Mouse (Mus musculus) hindbrain, embryonic 13.5 days (tissue): Measurements from ENCODE around the gene Glmn. TPM values are rescaled to one million over a fixed set of nuclear protein-coding genes. Genes with fewer than 3 reads are reported as not detected.

Experiments used
- ATAC-seq: fragments of 200-750 bp; cut with Nextera tagmentation; 2 replicates; pipeline ENCODE4 v1.8.0; 2017; ENCODE audit warnings: moderate TSS enrichment; ENCODE audit not compliant: low FRiP score
- H3K27ac ChIP-seq: fragments of 300-500 bp; sonication (generic); 2 replicates; pipeline ENCODE4 v1.5.1; 2015; ENCODE audit warnings: inconsistent platforms, mild to moderate bottlenecking, moderate library complexity
- H3K27me3 ChIP-seq: fragments of 300-500 bp; sonication (generic); 2 replicates; pipeline ENCODE4 v1.6.1; 2015; ENCODE audit warnings: mild to moderate bottlenecking, inconsistent platforms
- H3K36me3 ChIP-seq: fragments of 300-500 bp; sonication (generic); 2 replicates; pipeline ENCODE4 v1.6.1; 2015; ENCODE audit warnings: mild to moderate bottlenecking, inconsistent platforms
- H3K4me1 ChIP-seq: fragments of 300-500 bp; sonication (generic); replicated peaks from 2 replicates; pipeline ENCODE4 v1.6.1; 2015; ENCODE audit warnings: inconsistent platforms
- H3K4me2 ChIP-seq: fragments of 300-500 bp; sonication (generic); 2 replicates; pipeline ENCODE4 v1.6.1; 2015; ENCODE audit warnings: inconsistent platforms, mild to moderate bottlenecking, moderate library complexity
- H3K4me3 ChIP-seq: fragments of 300-500 bp; sonication (generic); 2 replicates; pipeline ENCODE4 v1.5.1; 2015; ENCODE audit warnings: mild to moderate bottlenecking, inconsistent platforms
- H3K9ac ChIP-seq: fragments of 300-500 bp; sonication (generic); 2 replicates; pipeline ENCODE4 v1.6.1; 2015; ENCODE audit warnings: mild to moderate bottlenecking, inconsistent platforms
- H3K9me3 ChIP-seq: fragments of 300-500 bp; sonication (generic); 2 replicates; pipeline ENCODE4 v1.6.1; 2016; ENCODE audit warnings: inconsistent platforms
- WGBS: fragments of 180-500 bp; shearing (Covaris S2); methylation state at CpG from one replicate; pipeline ENCODE4 v1.1.7; 2015; 5-methylcytosine and 5-hydroxymethylcytosine counted together
- polyA plus RNA-seq: library from polyadenylated mRNA; unstranded; fragments of >200 nt; fragmentation: Nextera tagmentation; extraction: Ambion mirVana; gene quantifications from 2 replicates; pipeline ENCODE4 v1.2.1, GENCODE M21; 2015

The Glmn gene
- polyA plus RNA-seq, 1 experiment from 2014 or later, result 39.0 TPM

DNA sequence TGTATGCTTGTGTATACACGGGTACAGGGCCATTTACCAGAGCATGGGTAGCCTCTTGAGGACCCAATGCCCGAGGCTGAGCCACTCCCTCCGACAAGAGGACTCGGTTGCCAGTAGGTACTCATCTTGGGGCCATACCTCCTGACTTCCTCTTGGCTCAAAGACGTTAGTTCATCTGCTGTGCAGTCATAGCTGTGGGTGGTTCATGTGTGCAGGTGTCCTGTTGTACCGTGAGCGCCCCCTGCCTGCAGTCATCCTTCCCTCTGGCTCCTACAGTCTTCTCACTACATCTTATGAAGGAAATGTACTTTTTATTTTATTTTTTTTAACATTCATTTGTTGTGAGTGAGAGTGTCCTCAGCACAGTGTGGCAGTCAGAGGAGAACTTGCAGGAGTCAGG lies 84.1 kb downstream of the Glmn start:
- ATAC-seq, result no peak
- peaks cover 9% of the 10 kb centered on the region for H3K36me3 ChIP-seq
- 0 out of 2 replicates have a peak, but pooled peaks cover 1% of the 10 kb centered on the region for H3K4me1 ChIP-seq
- no peak overlapping the region for H3K4me3 ChIP-seq
- 55% methylated on average over 7 of the region's 7 CpGs for WGBS
- no peaks in the 10 kb centered on the region for H3K9me3 ChIP-seq
- H3K9ac ChIP-seq, result no peak overlapping the region
- no peak overlapping the region for H3K4me2 ChIP-seq
- H3K27me3 ChIP-seq, result no peaks in the 10 kb centered on the region
- H3K27ac ChIP-seq, result no peak overlapping the region

DNA sequence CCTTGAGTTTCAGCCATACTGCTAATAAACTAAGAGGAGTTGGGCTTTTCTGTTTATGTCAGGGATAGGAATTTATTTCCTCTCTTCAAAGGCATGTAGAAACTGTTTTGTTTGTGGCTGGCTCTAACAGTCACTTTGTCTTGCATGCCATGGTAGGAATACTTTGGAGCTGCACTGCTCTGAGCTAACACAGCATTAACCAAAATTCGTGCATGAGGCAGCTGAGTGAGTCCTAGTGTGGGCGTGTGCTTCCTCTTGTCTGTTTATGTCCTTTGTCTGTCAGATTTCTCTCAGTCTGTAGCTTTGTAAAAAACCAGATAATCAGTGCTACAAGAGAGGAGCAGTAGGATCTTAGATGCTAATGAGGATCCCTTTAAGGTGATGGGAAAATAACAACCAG lies 86.4 kb downstream of the Glmn start:
- Histone ChIP-seq H3K4me3 (no peak overlapping the region), H3K27me3 (no peaks in the 10 kb centered on the region), H3K4me1 (no peaks in the 10 kb centered on the region), H3K36me3 (peaks cover 28% of the 10 kb centered on the region), H3K9ac (no peak overlapping the region), H3K9me3 (no peaks in the 10 kb centered on the region), H3K27ac (no peak overlapping the region), H3K4me2 (no peak overlapping the region)
- ATAC-seq, result no peak
- whole genome bisulfite sequencing, result 51% methylated on average over 2 of the region's 2 CpGs

DNA sequence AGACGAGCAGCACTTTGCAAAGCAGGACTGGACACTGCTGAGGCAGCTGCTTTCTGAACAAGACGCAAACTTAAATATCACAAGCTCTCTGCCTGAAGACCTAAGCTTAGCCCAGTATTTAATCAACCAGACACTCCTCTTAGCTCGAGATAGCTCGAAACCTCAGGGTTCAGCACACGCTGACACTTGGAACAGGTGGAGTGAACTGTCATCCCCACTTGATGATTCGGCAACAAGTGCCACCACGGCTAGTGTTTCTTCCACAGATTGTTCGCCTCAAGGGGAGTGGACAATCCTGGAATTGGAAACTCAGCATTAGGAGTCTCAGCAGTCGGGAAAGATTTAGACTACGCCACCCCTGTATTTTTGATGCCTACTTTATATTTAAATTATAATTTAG lies 87.2 kb downstream of the Glmn start:
- ATAC-seq, result no peak
- Histone ChIP-seq H3K9ac (no peak overlapping the region), H3K27me3 (no peaks in the 10 kb centered on the region), H3K4me2 (no peak overlapping the region), H3K4me1 (no peaks in the 10 kb centered on the region), H3K9me3 (no peaks in the 10 kb centered on the region), H3K4me3 (no peak overlapping the region), H3K27ac (no peak overlapping the region), H3K36me3 (peaks cover 35% of the 10 kb centered on the region)
- WGBS, result 94% methylated on average over 10 of the region's 10 CpGs

DNA sequence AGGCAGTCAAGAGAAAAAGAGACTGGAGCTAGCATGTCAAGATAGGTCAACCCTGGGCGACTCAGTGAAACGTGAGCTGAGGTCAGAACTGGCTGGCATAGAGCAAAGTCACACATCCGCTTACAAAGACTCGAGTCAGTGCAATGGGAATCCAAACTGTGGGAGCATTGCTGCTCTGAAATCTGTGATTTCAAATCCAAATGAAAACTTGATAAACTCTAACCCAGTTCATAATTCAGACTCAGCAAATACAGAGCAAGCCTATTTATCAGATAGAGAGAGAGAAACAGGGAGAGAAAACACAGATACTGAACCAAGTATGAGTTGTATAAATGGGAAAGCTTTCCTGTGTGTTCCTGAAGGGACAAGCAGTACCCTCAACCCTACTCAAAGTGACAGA lies 90.4 kb downstream of the Glmn start, which contains the start of gene Gm42669:
Gene Gm42669 (plus strand): TSS at position 301 of the 400 bp plus-strand sequence.
- ATAC-seq, result no peak
- 84% methylated on average over 4 of the region's 4 CpGs for WGBS
- Histone ChIP-seq H3K36me3 (peaks cover 55% of the 10 kb centered on the region), H3K9me3 (no peaks in the 10 kb centered on the region), H3K27ac (no peak within 1 kb of the TSS), H3K27me3 (no peaks in the 10 kb centered on the region), H3K4me2 (no peak within 1 kb of the TSS), H3K4me3 (no peak within 1 kb of the TSS), H3K9ac (no peak within 1 kb of the TSS), H3K4me1 (no peaks in the 10 kb centered on the region)

DNA sequence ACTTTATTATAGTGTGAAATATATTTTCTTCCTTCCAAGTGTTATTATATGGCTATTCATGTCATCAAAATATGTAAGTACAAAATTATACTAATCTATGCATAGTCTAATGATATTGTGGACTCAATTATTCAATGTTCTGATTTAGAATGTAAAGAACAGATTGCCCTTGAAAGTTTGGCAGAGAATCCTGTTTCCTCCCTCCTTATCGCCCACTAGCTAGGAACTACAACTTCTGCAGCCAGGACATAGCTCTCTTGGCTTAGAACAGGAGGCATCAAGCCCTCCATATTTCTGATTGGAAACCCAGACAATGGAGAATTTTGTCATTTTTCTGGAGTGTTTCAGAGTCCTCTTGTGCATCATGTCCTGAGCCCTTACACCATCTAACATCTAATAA lies 96.9 kb downstream of the Glmn start:
- no peak for ATAC-seq
- H3K4me2 ChIP-seq, result no peak overlapping the region
- H3K4me3 ChIP-seq, result no peak overlapping the region
- no peaks in the 10 kb centered on the region for H3K9me3 ChIP-seq
- H3K4me1 ChIP-seq, result peaks cover 16% of the 10 kb centered on the region
- peaks cover 22% of the 10 kb centered on the region for H3K36me3 ChIP-seq
- H3K27ac ChIP-seq, result no peak overlapping the region
- no peak overlapping the region for H3K9ac ChIP-seq
- no peaks in the 10 kb centered on the region for H3K27me3 ChIP-seq
- 88% methylated on average over 1 of the region's 1 CpGs for WGBS

DNA sequence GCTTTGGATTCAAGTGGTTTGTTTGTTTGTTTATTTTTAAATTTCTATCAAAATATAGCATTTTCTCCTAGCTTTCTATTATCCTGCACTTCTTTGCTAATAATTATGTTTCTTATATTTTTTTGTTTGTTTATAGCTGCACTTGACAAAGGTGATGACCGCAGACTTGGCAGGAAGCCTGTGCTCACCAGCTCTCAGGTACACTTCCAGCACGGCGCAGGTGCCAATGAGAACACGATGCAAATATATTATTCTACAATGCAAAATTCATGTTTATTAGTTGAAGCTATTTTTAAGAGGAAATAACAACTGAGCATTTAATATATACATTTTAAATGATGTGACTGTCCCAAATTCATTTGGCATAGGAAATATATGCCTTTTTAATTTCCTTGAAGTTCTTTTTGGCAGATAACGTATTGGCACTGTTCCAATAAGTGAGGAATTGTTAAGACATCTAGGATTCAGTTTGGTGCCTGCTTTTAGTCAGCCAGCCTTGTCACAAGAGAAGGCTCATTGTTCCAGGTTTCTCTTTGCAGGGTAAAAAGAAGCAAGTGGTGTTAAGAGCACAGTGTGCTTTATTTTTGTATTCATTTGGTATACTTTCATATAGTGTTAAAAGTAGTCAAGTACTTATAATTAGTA lies 97.7 kb downstream of the Glmn start:
- 83% methylated on average over 5 of the region's 5 CpGs for WGBS
- Histone ChIP-seq H3K27me3 (no peaks in the 10 kb centered on the region), H3K4me1 (peaks cover 16% of the 10 kb centered on the region), H3K4me3 (no peak overlapping the region), H3K9ac (no peak overlapping the region), H3K4me2 (no peak overlapping the region), H3K9me3 (no peaks in the 10 kb centered on the region), H3K36me3 (peaks cover 15% of the 10 kb centered on the region), H3K27ac (no peak overlapping the region)
- no peak for ATAC-seq

Other genes with a start within 250 kb of the Glmn start
- gene Ephx4, start 195.2 kb downstream of the Glmn start, polyA plus RNA-seq, result 1.7 and 1.9 TPM in 2 replicates
- not detected in 2 replicates for gene Lpcat2b, start 166.3 kb downstream of the Glmn start, polyA plus RNA-seq
- 15.1 and 16.3 TPM in 2 replicates for gene Btbd8, start 159.9 kb downstream of the Glmn start, polyA plus RNA-seq
- gene Gm42669, start 90.3 kb downstream of the Glmn start, polyA plus RNA-seq, result 0.25 and 0.70 TPM in 2 replicates
- 0.22 and 0.57 TPM in 2 replicates for gene 1700028K03Rik, start 63.2 kb downstream of the Glmn start, polyA plus RNA-seq
- gene Rpap2, start 515 bp downstream of the Glmn start, polyA plus RNA-seq, result 21.4 and 24.6 TPM in 2 replicates
- not detected in 2 replicates for gene Gfi1, start 128.1 kb upstream of the Glmn start, polyA plus RNA-seq
- 0.12 and 0.16 TPM in 2 replicates for gene Ube2d2b, start 232.2 kb upstream of the Glmn start, polyA plus RNA-seq